Mouse (Mus musculus): ENCODE measurements at regions not wholly inside any gene's neighbourhood (a gene's known extent, or its start where the extent isn't known, plus 50 kb on each side); places are given as distances from the start of the nearest gene placed in this dataset.

- Histone ChIP-seq H3K36me3 (replicated peaks; ENCODE audit: low read length) (no peaks in the 10 kb centered on the region), H3K27me3 (replicated peaks) (no peaks in the 10 kb centered on the region), H3K4me1 (no peaks in the 10 kb centered on the region), H3K9me3 (no peaks in the 10 kb centered on the region), H3K4me3 (replicated peaks) (no peak overlapping the region)
- TF ChIP-seq FLI1 (IDR thresholded peaks at IDR 0.05; ENCODE audit: low read length) (no peak), GATA1 (IDR thresholded peaks at IDR 0.05; ENCODE audit: borderline replicate concordance, low read length) (no peak)
Observed at GRCm38 (mm10) chr8:71778916-71779315, 53.4 kb upstream of the Fcho1 start.
